Mouse (Mus musculus): ENCODE results near the gene Yju2. TPM values are rescaled to one million over a fixed set of nuclear protein-coding genes. Genes with fewer than 3 reads are reported as not detected.

Gene Yju2
- polyA plus RNA-seq, 1 experiment from 2014 or later: 22.3 TPM

- 90% methylated on average over 7 of the region's 7 CpGs for WGBS
- DNase-seq (ENCODE audit: low spot score): no peak
- no peak overlapping the region for H3K9ac ChIP-seq (ENCODE audit: low read length)
- H3K4me1 ChIP-seq (ENCODE audit: control insufficient read depth, insufficient read depth, low read length): peaks cover 15% of the 10 kb centered on the region
- ATAC-seq (ENCODE audit: insufficient number of reproducible peaks, low FRiP score, low TSS enrichment, low read depth): no peak
- no peak overlapping the region for H3K4me2 ChIP-seq (ENCODE audit: low read depth, severe bottlenecking)
- H3K36me3 ChIP-seq (ENCODE audit: control insufficient read depth, insufficient read depth, low read length): peaks cover 22% of the 10 kb centered on the region
- H3K27me3 ChIP-seq (ENCODE audit: control insufficient read depth, insufficient read depth, low read length): no peaks in the 10 kb centered on the region
- no peak overlapping the region for H3K27ac ChIP-seq (replicated peaks; ENCODE audit: low read depth, low read length)
- H3K4me3 ChIP-seq (ENCODE audit: low read depth, low read length): no peak overlapping the region
- H3K9me3 ChIP-seq (ENCODE audit: control insufficient read depth, low read length): no peaks in the 10 kb centered on the region; the same call in 1 of the 2 replicates
These were observed 52.5 kb downstream of the Yju2 start for GRCm38 (mm10) chr17:56011441-56011840.

GRCm38 (mm10) chr17:56015293-56015692 lies 56.4 kb downstream of the Yju2 start:
- H3K4me1 ChIP-seq (ENCODE audit: control insufficient read depth, insufficient read depth, low read length): peaks cover 3% of the 10 kb centered on the region
- H3K4me3 ChIP-seq (ENCODE audit: low read depth, low read length): no peak overlapping the region
- 92% methylated on average over 9 of the region's 9 CpGs for WGBS
- no peaks in the 10 kb centered on the region for H3K9me3 ChIP-seq (ENCODE audit: control insufficient read depth, low read length)
- no peaks in the 10 kb centered on the region for H3K27me3 ChIP-seq (ENCODE audit: control insufficient read depth, insufficient read depth, low read length)
- ATAC-seq (ENCODE audit: insufficient number of reproducible peaks, low FRiP score, low TSS enrichment, low read depth) (no peak), DNase-seq (ENCODE audit: low spot score) (no peak)
- no peak overlapping the region for H3K4me2 ChIP-seq (ENCODE audit: low read depth, severe bottlenecking)
- no peak overlapping the region for H3K9ac ChIP-seq (ENCODE audit: low read length)
- peaks cover 41% of the 10 kb centered on the region for H3K36me3 ChIP-seq (ENCODE audit: control insufficient read depth, insufficient read depth, low read length)
- H3K27ac ChIP-seq (replicated peaks; ENCODE audit: low read depth, low read length): no peak overlapping the region

GRCm38 (mm10) chr17:56016382-56016781 lies 57.5 kb downstream of the Yju2 start:
- H3K27ac ChIP-seq (replicated peaks; ENCODE audit: low read depth, low read length): no peak overlapping the region
- H3K9ac ChIP-seq (ENCODE audit: low read length): no peak overlapping the region
- no peaks in the 10 kb centered on the region for H3K9me3 ChIP-seq (ENCODE audit: control insufficient read depth, low read length)
- DNase-seq (ENCODE audit: low spot score) (no peak), ATAC-seq (ENCODE audit: insufficient number of reproducible peaks, low FRiP score, low TSS enrichment, low read depth) (no peak)
- no peak overlapping the region for H3K4me3 ChIP-seq (ENCODE audit: low read depth, low read length)
- WGBS: 89% methylated on average over 8 of the region's 8 CpGs
- peaks cover 50% of the 10 kb centered on the region for H3K36me3 ChIP-seq (ENCODE audit: control insufficient read depth, insufficient read depth, low read length)
- H3K27me3 ChIP-seq (ENCODE audit: control insufficient read depth, insufficient read depth, low read length): no peaks in the 10 kb centered on the region
- H3K4me1 ChIP-seq (ENCODE audit: control insufficient read depth, insufficient read depth, low read length): no peaks in the 10 kb centered on the region
- H3K4me2 ChIP-seq (ENCODE audit: low read depth, severe bottlenecking): no peak overlapping the region

GRCm38 (mm10) chr17:56016793-56017785 lies 58.2 kb downstream of the Yju2 start:
- Histone ChIP-seq H3K4me2 (ENCODE audit: low read depth, severe bottlenecking) (no peak overlapping the region), H3K36me3 (ENCODE audit: control insufficient read depth, insufficient read depth, low read length) (peaks cover 45% of the 10 kb centered on the region), H3K9ac (ENCODE audit: low read length) (no peak overlapping the region), H3K4me3 (ENCODE audit: low read depth, low read length) (no peak overlapping the region), H3K27ac (replicated peaks; ENCODE audit: low read depth, low read length) (no peak overlapping the region), H3K27me3 (ENCODE audit: control insufficient read depth, insufficient read depth, low read length) (no peaks in the 10 kb centered on the region), H3K9me3 (ENCODE audit: control insufficient read depth, low read length) (no peaks in the 10 kb centered on the region), H3K4me1 (ENCODE audit: control insufficient read depth, insufficient read depth, low read length) (no peaks in the 10 kb centered on the region)
- no peak for ATAC-seq (ENCODE audit: insufficient number of reproducible peaks, low FRiP score, low TSS enrichment, low read depth)
- WGBS: 88% methylated on average over 15 of the region's 15 CpGs
- DNase-seq (ENCODE audit: low spot score): no peak

GRCm38 (mm10) chr17:56017848-56018247 lies 58.9 kb downstream of the Yju2 start:
- Histone ChIP-seq H3K27me3 (ENCODE audit: control insufficient read depth, insufficient read depth, low read length) (no peaks in the 10 kb centered on the region), H3K4me3 (ENCODE audit: low read depth, low read length) (no peak overlapping the region), H3K36me3 (ENCODE audit: control insufficient read depth, insufficient read depth, low read length) (peaks cover 44% of the 10 kb centered on the region), H3K4me2 (ENCODE audit: low read depth, severe bottlenecking) (no peak overlapping the region), H3K4me1 (ENCODE audit: control insufficient read depth, insufficient read depth, low read length) (no peaks in the 10 kb centered on the region), H3K27ac (replicated peaks; ENCODE audit: low read depth, low read length) (no peak overlapping the region), H3K9me3 (ENCODE audit: control insufficient read depth, low read length) (no peaks in the 10 kb centered on the region), H3K9ac (ENCODE audit: low read length) (no peak overlapping the region)
- DNase-seq (ENCODE audit: low spot score) (no peak), ATAC-seq (ENCODE audit: insufficient number of reproducible peaks, low FRiP score, low TSS enrichment, low read depth) (no peak)
- 86% methylated on average over 7 of the region's 7 CpGs for WGBS

Other genes starting within 250 kb of the Yju2 start
- gene Pot1b, start 246.5 kb upstream of the Yju2 start, polyA plus RNA-seq (2014; fragmentation: Nextera tagmentation; extraction: Ambion mirVana): 10.1 and 11.4 TPM in 2 replicates
- gene Adgre4, start 209.1 kb upstream of the Yju2 start, polyA plus RNA-seq (2014; fragmentation: Nextera tagmentation; extraction: Ambion mirVana): 0.16 and 0.23 TPM in 2 replicates
- 10.3 TPM in 2 replicates for gene Zfp119a, start 80.2 kb upstream of the Yju2 start, polyA plus RNA-seq (2014; fragmentation: Nextera tagmentation; extraction: Ambion mirVana)
- gene Zfp959, start 67.0 kb upstream of the Yju2 start, polyA plus RNA-seq (2014; fragmentation: Nextera tagmentation; extraction: Ambion mirVana): 16.6 and 17.8 TPM in 2 replicates
- gene Zfp119b, start 9.6 kb upstream of the Yju2 start, polyA plus RNA-seq (2014; fragmentation: Nextera tagmentation; extraction: Ambion mirVana): 6.6 and 7.1 TPM in 2 replicates
- gene Ebi3, start 6.5 kb upstream of the Yju2 start, polyA plus RNA-seq (2014; fragmentation: Nextera tagmentation; extraction: Ambion mirVana): 0.79 and 1.1 TPM in 2 replicates
- 42.2 and 44.8 TPM in 2 replicates for gene Shd, start 11.4 kb downstream of the Yju2 start, polyA plus RNA-seq (2014; fragmentation: Nextera tagmentation; extraction: Ambion mirVana)
- 34.9 and 39.8 TPM in 2 replicates for gene Fsd1, start 27.4 kb downstream of the Yju2 start, polyA plus RNA-seq (2014; fragmentation: Nextera tagmentation; extraction: Ambion mirVana)
- 6.5 and 8.7 TPM in 2 replicates for gene Stap2, start 46.5 kb downstream of the Yju2 start, polyA plus RNA-seq (2014; fragmentation: Nextera tagmentation; extraction: Ambion mirVana)
- gene Mpnd, start 46.6 kb downstream of the Yju2 start, polyA plus RNA-seq (2014; fragmentation: Nextera tagmentation; extraction: Ambion mirVana): 137 and 142 TPM in 2 replicates
- 151 and 154 TPM in 2 replicates for gene Sh3gl1, start 77.5 kb downstream of the Yju2 start, polyA plus RNA-seq (2014; fragmentation: Nextera tagmentation; extraction: Ambion mirVana)
- 32.7 and 37.4 TPM in 2 replicates for gene Chaf1a, start 81.3 kb downstream of the Yju2 start, polyA plus RNA-seq (2014; fragmentation: Nextera tagmentation; extraction: Ambion mirVana)
- gene Ubxn6, start 115.9 kb downstream of the Yju2 start, polyA plus RNA-seq (2014; fragmentation: Nextera tagmentation; extraction: Ambion mirVana): 38.5 and 39.1 TPM in 2 replicates
- 144 and 151 TPM in 2 replicates for gene Hdgfl2, start 120.5 kb downstream of the Yju2 start, polyA plus RNA-seq (2014; fragmentation: Nextera tagmentation; extraction: Ambion mirVana)
- gene Plin4, start 150.7 kb downstream of the Yju2 start, polyA plus RNA-seq (2014; fragmentation: Nextera tagmentation; extraction: Ambion mirVana): 0.09 TPM in 1 of 2 replicates, not detected in the other
- gene Plin5, start 158.5 kb downstream of the Yju2 start, polyA plus RNA-seq (2014; fragmentation: Nextera tagmentation; extraction: Ambion mirVana): 0.16 and 0.43 TPM in 2 replicates
- 0.28 TPM in 1 of 2 replicates, not detected in the other for gene Lrg1, start 162.9 kb downstream of the Yju2 start, polyA plus RNA-seq (2014; fragmentation: Nextera tagmentation; extraction: Ambion mirVana)
- 0.60 and 0.88 TPM in 2 replicates for gene Sema6b, start 181.2 kb downstream of the Yju2 start, polyA plus RNA-seq (2014; fragmentation: Nextera tagmentation; extraction: Ambion mirVana)
- gene Tnfaip8l1, start 203.4 kb downstream of the Yju2 start, polyA plus RNA-seq (2014; fragmentation: Nextera tagmentation; extraction: Ambion mirVana): 8.2 and 9.2 TPM in 2 replicates
- 65.6 and 65.9 TPM in 2 replicates for gene Mydgf, start 224.8 kb downstream of the Yju2 start, polyA plus RNA-seq (2014; fragmentation: Nextera tagmentation; extraction: Ambion mirVana)